Mouse (Mus musculus) NIH3T3 (cell line): ENCODE measurements at regions not wholly inside any gene's neighbourhood (a gene's known extent, or its start where the extent isn't known, plus 50 kb on each side); places are given as distances from the start of the nearest gene placed in this dataset.
"Not testable (repeated sequence)": the region's sequence is repeated elsewhere in the genome, so short reads cannot be mapped to it uniquely, and the experiment has no call there.

Experiments used
- DNase-seq: peaks from one replicate; pipeline ENCODE4 v3.0.0-alpha.2; 2012; ENCODE audit warnings: low read depth

GRCm38 (mm10) chr1:35200656-35201055 is 350.9 kb downstream of the Plekhb2 start:
- no peak for DNase-seq

DNA sequence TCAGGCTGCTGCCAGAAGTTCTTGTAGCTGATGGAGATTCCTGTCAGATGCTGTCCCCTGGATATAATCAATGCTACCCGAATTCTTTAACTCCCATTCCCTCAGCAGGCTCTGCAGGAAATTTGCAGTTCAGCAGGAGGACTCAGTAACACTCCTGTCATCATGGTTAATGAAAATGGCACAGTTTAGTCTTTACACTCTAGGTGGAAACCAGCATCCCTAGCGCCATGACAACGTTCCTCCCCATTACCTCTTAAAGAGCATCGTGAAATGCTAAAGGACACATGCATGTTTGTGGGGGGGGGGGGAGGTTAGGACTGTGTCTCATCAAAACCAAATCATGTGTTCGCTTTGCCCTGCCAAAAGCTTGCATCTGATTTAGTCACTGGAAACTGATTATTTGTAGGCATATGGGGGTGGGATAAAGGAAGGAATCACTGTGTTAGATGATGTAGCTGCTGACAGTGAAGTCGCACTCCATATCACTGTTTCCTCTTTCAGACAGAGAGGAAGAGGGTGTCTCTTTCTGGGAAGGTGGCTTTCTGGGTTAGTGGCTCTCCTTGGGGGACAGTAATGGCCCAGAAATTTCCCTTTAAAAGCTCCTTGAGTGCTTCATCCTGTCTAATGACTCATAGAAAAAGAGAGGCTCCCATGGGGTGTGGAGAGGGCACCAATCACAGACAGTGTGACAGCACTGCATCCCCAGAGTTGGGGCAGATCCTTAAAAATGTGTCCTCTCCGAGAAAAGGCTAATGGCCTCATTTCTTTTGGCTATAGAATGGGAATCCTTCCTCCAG is 351.5 kb downstream of the Plekhb2 start:
- no peak for DNase-seq

DNA sequence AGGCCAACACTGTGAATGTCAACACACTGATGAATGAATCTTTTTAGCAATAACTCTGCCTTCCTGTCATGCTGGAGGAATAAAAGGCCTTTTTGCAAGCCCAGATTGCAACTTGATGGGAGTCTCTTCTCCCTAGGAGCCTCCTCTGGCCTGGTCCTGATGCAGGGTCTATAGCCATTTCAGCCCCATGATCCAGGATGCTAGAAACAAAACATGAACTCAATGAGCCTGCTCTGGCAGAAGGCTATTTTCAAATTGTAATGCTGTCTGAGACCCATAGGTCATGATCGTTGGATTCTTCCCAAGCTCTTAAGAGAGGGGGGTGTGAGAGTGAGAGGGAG is 352.1 kb downstream of the Plekhb2 start:
- DNase-seq = no peak

DNA sequence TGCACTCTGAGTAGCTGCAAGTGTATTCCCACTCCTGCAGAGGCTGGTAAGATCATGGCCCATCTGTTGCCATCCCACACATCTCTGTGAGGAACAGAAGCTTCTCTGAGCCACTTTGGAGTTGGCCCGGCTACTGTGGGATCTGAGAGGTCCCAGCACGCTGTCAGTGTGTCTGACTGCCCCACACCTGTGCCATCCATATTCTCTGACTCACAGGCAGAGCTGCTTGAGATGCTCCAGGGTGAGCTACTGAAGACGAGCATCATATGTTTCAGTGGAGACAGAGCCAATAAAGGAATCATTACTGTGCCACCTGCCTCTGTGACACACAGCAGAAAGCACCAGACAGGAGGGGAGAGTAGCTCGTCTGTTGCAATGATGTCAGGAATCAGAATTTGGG is 352.8 kb downstream of the Plekhb2 start:
- no peak for DNase-seq

- DNase-seq = no peak
Measured at GRCm38 (mm10) chr1:35206834-35207529, 357.2 kb downstream of the Plekhb2 start.

DNA sequence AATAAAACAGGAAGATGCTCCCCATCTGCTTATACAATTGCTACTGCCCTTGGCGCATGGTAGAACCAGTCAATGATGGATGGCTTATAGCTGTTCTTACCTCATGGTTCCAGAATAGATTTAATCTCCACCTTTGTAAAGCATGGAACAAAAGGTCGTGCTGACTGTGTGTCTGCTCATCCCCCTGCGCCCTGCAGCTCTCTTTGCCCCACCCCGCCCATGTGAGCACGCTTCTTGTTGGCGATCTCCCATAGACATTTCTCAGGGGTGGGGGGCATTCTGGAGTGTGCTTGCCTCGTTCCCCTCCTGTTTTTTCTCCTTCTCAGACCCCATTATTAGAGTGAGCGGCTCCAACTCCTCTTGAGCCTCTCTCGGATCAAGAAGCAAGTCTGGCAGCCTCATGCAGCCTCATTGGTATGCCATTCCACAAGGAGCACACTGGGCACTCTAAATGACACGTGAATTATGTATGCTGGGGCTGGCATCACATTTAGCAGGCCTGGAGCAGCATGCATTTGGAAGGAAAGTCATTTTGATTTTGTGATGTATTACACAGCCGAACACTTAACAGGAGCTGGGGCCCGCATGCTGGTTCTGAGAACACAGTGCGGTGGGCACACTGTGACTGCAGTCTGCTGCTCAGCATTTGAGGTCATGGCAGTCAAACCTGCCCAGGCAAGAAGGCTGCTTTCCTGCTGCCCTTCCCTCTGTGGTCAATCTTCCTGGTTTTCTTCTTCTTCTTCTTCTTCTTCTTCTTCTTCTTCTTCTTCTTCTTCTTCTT is 362.5 kb downstream of the Plekhb2 start:
- DNase-seq = no peak

DNA sequence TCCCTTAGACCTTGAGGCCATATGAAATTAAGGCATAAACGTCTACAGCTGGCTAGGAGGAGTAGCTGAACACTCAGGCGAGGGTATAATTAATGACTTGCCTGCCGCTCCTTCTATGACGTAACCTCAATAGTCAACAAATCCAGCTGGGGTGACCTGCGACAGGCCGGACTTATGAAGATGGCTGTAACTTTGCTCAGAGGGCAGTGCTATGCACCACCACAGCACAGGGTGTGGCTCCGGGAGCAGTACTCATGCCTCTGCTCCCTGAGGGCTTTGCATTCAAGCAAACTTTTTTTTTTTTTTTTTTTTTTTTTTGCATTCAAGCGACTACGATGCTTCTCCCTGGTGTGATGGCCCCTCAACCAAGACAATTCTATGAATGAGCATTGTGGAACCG is 364.1 kb downstream of the Plekhb2 start:
- no peak for DNase-seq

DNA sequence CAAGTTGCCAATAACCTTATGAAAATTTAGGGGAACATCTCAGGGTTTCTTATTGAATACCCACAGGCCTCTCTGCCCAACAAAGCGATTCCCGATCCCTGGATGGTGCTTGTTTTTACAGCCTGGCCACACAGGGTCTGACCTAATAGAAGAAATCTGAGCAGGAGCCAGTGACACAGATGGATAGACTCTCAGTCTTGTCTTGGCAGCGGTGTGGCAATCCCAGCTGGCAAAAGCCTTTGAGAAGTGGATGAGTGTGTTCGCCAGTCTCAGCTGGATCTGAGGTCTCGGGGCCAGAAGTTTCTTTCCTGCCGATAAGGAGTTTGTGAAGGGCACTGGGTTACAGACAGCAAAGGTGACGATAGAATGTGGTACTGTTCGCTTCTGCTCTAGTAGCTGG is 366.6 kb downstream of the Plekhb2 start:
- no peak for DNase-seq

- not testable (repeated sequence) for DNase-seq
Measured at GRCm38 (mm10) chr1:35220215-35220614, 370.4 kb downstream of the Plekhb2 start.

GRCm38 (mm10) chr1:35220751-35221150 is 371.0 kb downstream of the Plekhb2 start:
- DNase-seq = no peak

- DNase-seq = no peak
Measured at GRCm38 (mm10) chr1:35232592-35232991, 382.8 kb downstream of the Plekhb2 start.

GRCm38 (mm10) chr1:35238139-35238538 is 388.4 kb downstream of the Plekhb2 start:
- DNase-seq = no peak

DNA sequence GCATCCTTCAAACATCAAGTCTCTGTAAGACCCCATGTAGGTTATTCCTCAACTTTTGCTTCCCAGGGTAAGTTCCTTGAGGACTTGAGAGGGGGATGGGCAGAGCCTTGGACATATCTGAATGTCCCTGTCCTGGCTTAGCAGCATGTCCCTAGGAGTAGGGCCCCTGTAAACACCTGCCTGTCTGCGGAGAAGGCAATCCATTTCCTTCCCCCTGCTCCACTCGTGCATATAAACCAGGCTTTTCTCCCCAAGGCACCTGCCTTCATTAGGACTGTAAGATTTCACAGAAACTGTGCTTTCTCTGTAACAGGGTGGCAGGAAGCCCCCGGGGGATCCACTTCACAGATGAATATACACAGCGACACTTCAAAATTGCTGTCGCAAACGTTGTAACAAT is 393.1 kb downstream of the Plekhb2 start:
- no peak for DNase-seq

GRCm38 (mm10) chr1:35243339-35243738 is 393.6 kb downstream of the Plekhb2 start:
- no peak for DNase-seq

GRCm38 (mm10) chr1:35265125-35265524 is 415.3 kb downstream of the Plekhb2 start:
- peak; percentile 13 for DNase-seq

- peak; percentile 8 for DNase-seq
Measured at GRCm38 (mm10) chr1:35266626-35267025, 416.9 kb downstream of the Plekhb2 start.

DNA sequence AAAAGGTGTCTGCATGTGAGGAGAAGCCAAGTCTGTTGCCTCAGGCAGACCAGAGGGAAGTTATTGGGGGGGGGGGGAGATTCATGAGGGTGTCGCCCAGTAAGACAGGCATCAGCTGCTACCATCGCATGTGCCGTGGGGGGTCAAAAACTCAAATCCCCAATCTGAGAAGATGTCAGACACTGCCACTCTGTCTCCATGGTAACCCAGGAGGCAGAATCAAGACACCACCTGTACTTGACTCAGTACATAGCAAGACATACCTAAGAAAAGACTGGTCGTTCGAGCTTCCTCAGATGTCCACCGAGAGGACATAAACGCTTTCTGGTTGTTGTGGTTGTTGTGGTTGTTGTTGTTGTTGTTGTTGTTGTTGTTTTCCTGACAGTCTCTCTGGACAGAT is 418.1 kb downstream of the Plekhb2 start:
- no peak for DNase-seq

DNA sequence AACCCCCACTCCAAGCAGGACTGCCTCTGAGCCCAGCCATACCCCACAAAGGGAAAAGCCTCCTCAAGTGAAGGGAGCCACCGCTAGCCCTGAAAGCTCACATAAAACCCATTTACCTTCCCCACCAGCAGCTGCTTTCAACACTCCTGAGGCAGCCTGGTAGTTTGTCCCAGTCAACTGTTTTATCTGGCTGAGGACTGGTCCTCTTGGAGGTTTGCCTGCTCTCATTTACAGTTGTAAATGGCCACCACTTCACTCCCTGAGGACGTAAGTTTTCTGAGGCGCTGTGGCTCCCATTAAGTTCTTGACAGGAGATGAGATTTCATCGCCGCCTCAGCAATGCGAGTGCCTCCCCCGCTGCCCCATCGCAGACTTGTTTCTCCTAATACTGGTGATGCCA is 425.2 kb downstream of the Plekhb2 start:
- peak; percentile 4 for DNase-seq
